Comparison of ENCODE assay signal across 10 mouse cellular contexts in genomic region chr10:90729527-90729926, GRCm38 (mm10).
DNase-seq lines count a peak whose midpoint lies in the region; ATAC-seq and TF ChIP-seq lines count a peak whose summit lies in the region.
"Had no signal": no experiment of that assay in that cellular context is flagged by ENCODE, and none has a peak within 500 bp of the region (broad histone marks: within the 10 kb centered on the region; RNA-seq: fewer than 3 reads in every experiment).

No protein-coding gene starts in this region.

- TF ChIP-seq POLR2A in cerebellum, adult 2 months (IDR thresholded peaks at IDR 0.05; ENCODE audit: borderline replicate concordance, insufficient read depth, low read length): no peak

- H3K9ac ChIP-seq in forebrain, embryonic 15.5 days (replicated peaks): no peak overlapping the region
- no peak overlapping the region for H3K9ac ChIP-seq in forebrain, embryonic 11.5 days (ENCODE audit: low read length)
- no peak overlapping the region for H3K9ac ChIP-seq in hindbrain, embryonic 16.5 days (ENCODE audit: low read depth, low read length)
- no peak overlapping the region for H3K9ac ChIP-seq in liver, embryonic 12.5 days
- H3K9ac ChIP-seq: heart, embryonic 15.5 days had no signal

- peaks cover 14% of the 10 kb centered on the region for H3K4me1 ChIP-seq in forebrain, embryonic 15.5 days
- peaks cover 5% of the 10 kb centered on the region; the same call in 1 of the 2 replicates for H3K4me1 ChIP-seq in forebrain, embryonic 11.5 days (replicated peaks; ENCODE audit: control insufficient read depth, insufficient read depth, low read length)
- H3K4me1 ChIP-seq in cerebellum, adult 2 months (ENCODE audit: control insufficient read depth, insufficient read depth, low read length): peaks cover 13% of the 10 kb centered on the region
- H3K4me1 ChIP-seq in hindbrain, embryonic 16.5 days (ENCODE audit: control insufficient read depth, insufficient read depth, low read depth, low read length): peaks cover 10% of the 10 kb centered on the region
- peaks cover 4% of the 10 kb centered on the region; the same call in 1 of the 2 replicates for H3K4me1 ChIP-seq in liver, embryonic 12.5 days

- no peak overlapping the region for H3ac ChIP-seq in C2C12 (ENCODE audit: control insufficient read depth, insufficient read length, low read depth)

- H3K27me3 ChIP-seq in forebrain, embryonic 15.5 days: no peaks in the 10 kb centered on the region
- no peaks in the 10 kb centered on the region; the same call in 1 of the 2 replicates for H3K27me3 ChIP-seq in forebrain, embryonic 11.5 days (ENCODE audit: control insufficient read depth, insufficient read depth, low read length)
- H3K27me3 ChIP-seq in C2C12 (ENCODE audit: control insufficient read depth, insufficient read depth, insufficient read length): peaks cover 6% of the 10 kb centered on the region
- no peaks in the 10 kb centered on the region for H3K27me3 ChIP-seq in cerebellum, adult 2 months (ENCODE audit: control insufficient read depth, insufficient read depth, low read length)
- H3K27me3 ChIP-seq in hindbrain, embryonic 16.5 days (replicated peaks; ENCODE audit: control insufficient read depth, insufficient read depth, low read length): no peaks in the 10 kb centered on the region
- H3K27me3 ChIP-seq in liver, embryonic 12.5 days (replicated peaks): no peaks in the 10 kb centered on the region; the same call in 1 of the 2 replicates

- DNase-seq in forebrain, embryonic 11.5 days (ENCODE audit: low spot score): no peak
- DNase-seq in cerebellum, adult 2 months: peak; percentile 45 to 51
- no peak for DNase-seq in urinary bladder, adult 2 months (ENCODE audit: low spot score)
- DNase-seq in gastrocnemius, postnatal 14 days: no peak
- DNase-seq: gastrocnemius, postnatal 36 days had no signal

- no peak overlapping the region for H3K4me3 ChIP-seq in forebrain, embryonic 15.5 days
- no peak overlapping the region for H3K4me3 ChIP-seq in forebrain, embryonic 11.5 days (ENCODE audit: low read depth, low read length)
- no peak overlapping the region for H3K4me3 ChIP-seq in C2C12 (ENCODE audit: insufficient read depth, poor library complexity, severe bottlenecking)
- H3K4me3 ChIP-seq in cerebellum, adult 2 months (replicated peaks; ENCODE audit: insufficient read depth, low read depth, low read length): no peak overlapping the region
- H3K4me3 ChIP-seq in hindbrain, embryonic 16.5 days (ENCODE audit: low read length): no peak overlapping the region
- no peak overlapping the region for H3K4me3 ChIP-seq in liver, embryonic 12.5 days
- H3K4me3 ChIP-seq: heart, embryonic 15.5 days had no signal

- no peaks in the 10 kb centered on the region for H3K79me3 ChIP-seq in C2C12 (ENCODE audit: low read depth)

- no peaks in the 10 kb centered on the region for H3K9me3 ChIP-seq in forebrain, embryonic 15.5 days
- no peaks in the 10 kb centered on the region for H3K9me3 ChIP-seq in forebrain, embryonic 11.5 days (ENCODE audit: control insufficient read depth, low read length)
- no peaks in the 10 kb centered on the region for H3K9me3 ChIP-seq in hindbrain, embryonic 16.5 days (ENCODE audit: control insufficient read depth, low read length)
- H3K9me3 ChIP-seq in liver, embryonic 12.5 days (replicated peaks): no peaks in the 10 kb centered on the region
- H3K9me3 ChIP-seq: heart, embryonic 15.5 days had no signal

- 38% methylated on average over 10 of the region's 10 CpGs for WGBS in forebrain, embryonic 15.5 days
- WGBS in forebrain, embryonic 11.5 days: 52% methylated on average over 10 of the region's 10 CpGs
- WGBS in cerebellum, adult 2 months: 26% methylated on average over 10 of the region's 10 CpGs
- 48% methylated on average over 10 of the region's 10 CpGs for WGBS in hindbrain, embryonic 16.5 days
- 49% methylated on average over 10 of the region's 10 CpGs for WGBS in liver, embryonic 12.5 days (ENCODE audit: insufficient replicate concordance)

- ATAC-seq in forebrain, embryonic 15.5 days (replicated peaks): no peak; the same call in 1 of the 2 replicates
- no peak for ATAC-seq in forebrain, embryonic 11.5 days (replicated peaks; ENCODE audit: low FRiP score)
- no peak for ATAC-seq in hindbrain, embryonic 16.5 days
- no peak for ATAC-seq in liver, embryonic 12.5 days

- H3K4me2 ChIP-seq in forebrain, embryonic 15.5 days (replicated peaks): peak overlapping the region; percentile 25; the same call in 1 of the 2 replicates
- no peak overlapping the region for H3K4me2 ChIP-seq in forebrain, embryonic 11.5 days (ENCODE audit: low read depth, low read length, severe bottlenecking)
- peak overlapping the region; percentile 61 for H3K4me2 ChIP-seq in hindbrain, embryonic 16.5 days (ENCODE audit: low read length)
- no peak overlapping the region for H3K4me2 ChIP-seq in liver, embryonic 12.5 days

- intact Hi-C loops in gastrocnemius, postnatal 14 days (cut with DNase I; ENCODE audit: low total_unique reads): loop anchor here (2.0 kb wide), 1 partner anchor 303 kb away; no protein-coding TSS in a partner anchor

- no peaks in the 10 kb centered on the region for H3K36me3 ChIP-seq in forebrain, embryonic 15.5 days
- H3K36me3 ChIP-seq in forebrain, embryonic 11.5 days (ENCODE audit: control insufficient read depth, insufficient read depth, low read length): no peaks in the 10 kb centered on the region
- no peaks in the 10 kb centered on the region for H3K36me3 ChIP-seq in C2C12 (ENCODE audit: control insufficient read depth, insufficient read depth)
- H3K36me3 ChIP-seq in hindbrain, embryonic 16.5 days (ENCODE audit: control insufficient read depth, insufficient read depth, low read length): no peaks in the 10 kb centered on the region
- H3K36me3 ChIP-seq in liver, embryonic 12.5 days: no peaks in the 10 kb centered on the region
- H3K36me3 ChIP-seq: heart, embryonic 15.5 days had no signal

- no peak for TF ChIP-seq CTCF in C2C12 (IDR thresholded peaks at IDR 0.05; ENCODE audit: control insufficient read depth, insufficient read depth, insufficient read length)
- 0 out of 2 replicates have a peak, but pooled peaks have one; percentile 6 for TF ChIP-seq CTCF in cerebellum, adult 2 months (IDR thresholded peaks at IDR 0.05; ENCODE audit: borderline replicate concordance, insufficient read depth, low read depth, low read length)

- no peak overlapping the region for H3K27ac ChIP-seq in forebrain, embryonic 15.5 days (replicated peaks)
- H3K27ac ChIP-seq in forebrain, embryonic 11.5 days (ENCODE audit: low read depth, low read length): no peak overlapping the region
- no peak overlapping the region for H3K27ac ChIP-seq in cerebellum, adult 2 months (ENCODE audit: insufficient read depth, low read length)
- H3K27ac ChIP-seq in hindbrain, embryonic 16.5 days (ENCODE audit: low read depth, low read length): no peak overlapping the region
- H3K27ac ChIP-seq in liver, embryonic 12.5 days: no peak overlapping the region
- H3K27ac ChIP-seq: heart, embryonic 15.5 days had no signal

- H3K79me2 ChIP-seq in C2C12 (ENCODE audit: control insufficient read depth, insufficient read depth): no peaks in the 10 kb centered on the region

TF ChIP-seq in C2C12, 6 proteins besides CTCF, POLR2A, EP300 and RAD21:
- TF ChIP-seq MYOD1 (IDR thresholded peaks at IDR 0.05; ENCODE audit: control insufficient read depth, insufficient read length, low read depth) (peak; percentile 43), MAX (IDR thresholded peaks at IDR 0.05) (no peak)

Comparison
In these comparisons a context has a peak if more than half of its experiments do, and no peak if none do; other contexts are left out.
1. H3K4me2 ChIP-seq: peak in forebrain, embryonic 15.5 days (single experiment) and hindbrain, embryonic 16.5 days (single experiment); none in forebrain, embryonic 11.5 days (single experiment) and liver, embryonic 12.5 days (single experiment).
2. DNase-seq: peak in cerebellum, adult 2 months (2 of 2); none in forebrain, embryonic 11.5 days (single experiment), urinary bladder, adult 2 months (single experiment) and gastrocnemius, postnatal 14 days (single experiment).